Mouse (Mus musculus) midbrain, embryonic 13.5 days (tissue): Measurements from ENCODE around the gene Dennd1a. TPM values are rescaled to one million over a fixed set of nuclear protein-coding genes. Genes with fewer than 3 reads are reported as not detected.

ENCODE experiments used
- ATAC-seq: fragments of 200-750 bp; cut with Nextera tagmentation; 2 replicates; pipeline ENCODE4 v1.8.0; 2017; ENCODE audit warnings: mild to moderate bottlenecking, moderate TSS enrichment, moderate library complexity
- H3K27ac ChIP-seq: fragments of 300-500 bp; sonication (generic); 2 replicates; pipeline ENCODE4 v1.5.1; 2015; ENCODE audit warnings: inconsistent platforms, mild to moderate bottlenecking, moderate library complexity
- H3K27me3 ChIP-seq: fragments of 300-500 bp; sonication (generic); 2 replicates; pipeline ENCODE4 v1.6.1; 2015; ENCODE audit warnings: mild to moderate bottlenecking, inconsistent platforms
- H3K36me3 ChIP-seq: fragments of 300-500 bp; sonication (generic); 2 replicates; pipeline ENCODE4 v1.6.1; 2015; ENCODE audit warnings: mild to moderate bottlenecking, inconsistent platforms
- H3K4me1 ChIP-seq: fragments of 300-500 bp; sonication (generic); replicated peaks from 2 replicates; pipeline ENCODE4 v1.6.1; 2015; ENCODE audit warnings: inconsistent platforms
- H3K4me2 ChIP-seq: fragments of 300-500 bp; sonication (generic); replicated peaks from 2 replicates; pipeline ENCODE4 v1.6.1; 2015; ENCODE audit warnings: moderate library complexity, mild to moderate bottlenecking, inconsistent platforms
- H3K4me3 ChIP-seq: fragments of 300-500 bp; sonication (generic); replicated peaks from 2 replicates; pipeline ENCODE4 v1.5.1; 2015; ENCODE audit warnings: mild to moderate bottlenecking, inconsistent platforms
- H3K9ac ChIP-seq: fragments of 300-500 bp; sonication (generic); replicated peaks from 2 replicates; pipeline ENCODE4 v1.6.1; 2015; ENCODE audit warnings: mild to moderate bottlenecking, inconsistent platforms
- H3K9me3 ChIP-seq: fragments of 300-500 bp; sonication (generic); 2 replicates; pipeline ENCODE4 v1.6.1; 2016; ENCODE audit warnings: mild to moderate bottlenecking, inconsistent platforms
- WGBS: fragments of 180-500 bp; shearing (Covaris S2); methylation state at CpG from one replicate; pipeline ENCODE4 v1.1.7; 2015; 5-methylcytosine and 5-hydroxymethylcytosine counted together
- polyA plus RNA-seq: library from polyadenylated mRNA; unstranded; fragments of >200 nt; fragmentation: Nextera tagmentation; extraction: Ambion mirVana; gene quantifications from 2 replicates; pipeline ENCODE4 v1.2.1, GENCODE M21; 2015

Dennd1a gene
- polyA plus RNA-seq, 1 experiment from 2014 or later: 19.5 TPM

DNA sequence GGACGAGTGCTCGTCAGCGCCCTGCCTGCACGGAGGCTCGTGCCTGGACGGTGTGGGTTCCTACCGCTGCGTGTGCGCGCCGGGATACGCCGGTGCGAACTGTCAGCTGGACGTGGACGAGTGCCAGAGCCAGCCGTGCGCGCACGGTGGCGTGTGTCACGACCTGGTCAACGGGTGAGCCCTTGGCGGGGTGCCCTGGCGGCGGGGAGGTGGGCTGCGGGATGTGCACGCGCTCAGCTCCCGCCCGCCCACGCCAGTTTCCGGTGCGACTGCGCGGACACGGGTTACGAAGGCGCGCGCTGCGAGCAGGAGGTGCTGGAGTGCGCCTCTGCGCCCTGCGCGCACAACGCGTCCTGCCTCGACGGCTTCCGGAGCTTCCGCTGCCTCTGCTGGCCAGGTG is 500.7 kb downstream of the Dennd1a start:
- Histone ChIP-seq H3K4me3 (peak overlapping the region; percentile 15; the same call in 1 of the 2 replicates), H3K4me1 (peaks cover 22% of the 10 kb centered on the region), H3K36me3 (peaks cover 22% of the 10 kb centered on the region), H3K27ac (no peak overlapping the region), H3K9me3 (no peaks in the 10 kb centered on the region), H3K9ac (no peak overlapping the region), H3K4me2 (peak overlapping the region; percentile 29), H3K27me3 (0 out of 2 replicates have a peak, but pooled peaks cover 6% of the 10 kb centered on the region)
- WGBS: 54% methylated on average over 52 of the region's 52 CpGs
- ATAC-seq: no peak

GRCm38 (mm10) chr2:37784473-37784872 is 502.7 kb downstream of the Dennd1a start:
- H3K4me1 ChIP-seq: peaks cover 42% of the 10 kb centered on the region
- no peak overlapping the region for H3K4me2 ChIP-seq
- peaks cover 8% of the 10 kb centered on the region for H3K36me3 ChIP-seq
- no peak overlapping the region for H3K4me3 ChIP-seq
- WGBS: 82% methylated on average over 5 of the region's 5 CpGs
- no peaks in the 10 kb centered on the region for H3K9me3 ChIP-seq
- 0 out of 2 replicates have a peak, but pooled peaks cover 6% of the 10 kb centered on the region for H3K27me3 ChIP-seq
- no peak overlapping the region for H3K27ac ChIP-seq
- H3K9ac ChIP-seq: no peak overlapping the region
- no peak for ATAC-seq

DNA sequence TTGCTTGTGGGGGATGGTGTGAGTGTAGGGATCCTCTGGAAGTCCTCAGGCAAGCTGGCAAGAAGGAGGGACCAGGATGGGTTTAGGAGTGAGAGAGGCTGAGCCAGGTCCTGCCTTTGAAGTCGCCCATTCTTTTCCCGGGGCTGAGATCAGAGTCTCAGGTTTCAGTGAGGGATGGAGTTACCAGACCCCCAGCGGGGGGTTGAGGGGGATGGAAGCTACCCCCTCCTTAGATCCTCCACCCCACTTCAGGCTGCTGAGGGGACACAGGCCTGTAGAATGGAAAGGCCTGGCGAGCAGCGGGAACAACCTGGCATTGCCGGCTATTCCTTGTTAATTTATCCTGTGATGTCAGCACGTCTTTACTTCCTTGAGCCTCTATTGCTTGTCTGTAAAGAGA is 505.2 kb downstream of the Dennd1a start:
- H3K9me3 ChIP-seq: no peaks in the 10 kb centered on the region
- no peak overlapping the region for H3K4me3 ChIP-seq
- H3K27ac ChIP-seq: no peak overlapping the region
- peaks cover 8% of the 10 kb centered on the region for H3K36me3 ChIP-seq
- WGBS: 16% methylated on average over 7 of the region's 7 CpGs
- no peak overlapping the region for H3K4me2 ChIP-seq
- 0 out of 2 replicates have a peak, but pooled peaks cover 6% of the 10 kb centered on the region for H3K27me3 ChIP-seq
- H3K4me1 ChIP-seq: peaks cover 51% of the 10 kb centered on the region
- ATAC-seq: no peak
- H3K9ac ChIP-seq: no peak overlapping the region

- no peak overlapping the region for H3K4me2 ChIP-seq
- H3K27me3 ChIP-seq: 0 out of 2 replicates have a peak, but pooled peaks cover 5% of the 10 kb centered on the region
- H3K4me3 ChIP-seq: no peak overlapping the region
- H3K9ac ChIP-seq: no peak overlapping the region
- no peak for ATAC-seq
- no peak overlapping the region for H3K27ac ChIP-seq
- 27% methylated on average over 3 of the region's 3 CpGs for WGBS
- H3K4me1 ChIP-seq: peaks cover 57% of the 10 kb centered on the region
- H3K36me3 ChIP-seq: peaks cover 5% of the 10 kb centered on the region
- H3K9me3 ChIP-seq: no peaks in the 10 kb centered on the region
Observed at GRCm38 (mm10) chr2:37781421-37781820, 505.8 kb downstream of the Dennd1a start.

- Histone ChIP-seq H3K4me1 (peaks cover 66% of the 10 kb centered on the region), H3K36me3 (peaks cover 2% of the 10 kb centered on the region; the same call in 1 of the 2 replicates), H3K4me3 (peak overlapping the region; percentile 22), H3K9me3 (no peaks in the 10 kb centered on the region), H3K4me2 (peak overlapping the region; percentile 52), H3K27ac (peak overlapping the region; percentile 63), H3K27me3 (no peaks in the 10 kb centered on the region), H3K9ac (peak overlapping the region; percentile 37)
- 0 out of 2 replicates have a peak, but pooled peaks have one; percentile 8 for ATAC-seq
- WGBS: 2% methylated on average over 14 of the region's 14 CpGs
Observed at GRCm38 (mm10) chr2:37780270-37780929, 506.8 kb downstream of the Dennd1a start.

DNA sequence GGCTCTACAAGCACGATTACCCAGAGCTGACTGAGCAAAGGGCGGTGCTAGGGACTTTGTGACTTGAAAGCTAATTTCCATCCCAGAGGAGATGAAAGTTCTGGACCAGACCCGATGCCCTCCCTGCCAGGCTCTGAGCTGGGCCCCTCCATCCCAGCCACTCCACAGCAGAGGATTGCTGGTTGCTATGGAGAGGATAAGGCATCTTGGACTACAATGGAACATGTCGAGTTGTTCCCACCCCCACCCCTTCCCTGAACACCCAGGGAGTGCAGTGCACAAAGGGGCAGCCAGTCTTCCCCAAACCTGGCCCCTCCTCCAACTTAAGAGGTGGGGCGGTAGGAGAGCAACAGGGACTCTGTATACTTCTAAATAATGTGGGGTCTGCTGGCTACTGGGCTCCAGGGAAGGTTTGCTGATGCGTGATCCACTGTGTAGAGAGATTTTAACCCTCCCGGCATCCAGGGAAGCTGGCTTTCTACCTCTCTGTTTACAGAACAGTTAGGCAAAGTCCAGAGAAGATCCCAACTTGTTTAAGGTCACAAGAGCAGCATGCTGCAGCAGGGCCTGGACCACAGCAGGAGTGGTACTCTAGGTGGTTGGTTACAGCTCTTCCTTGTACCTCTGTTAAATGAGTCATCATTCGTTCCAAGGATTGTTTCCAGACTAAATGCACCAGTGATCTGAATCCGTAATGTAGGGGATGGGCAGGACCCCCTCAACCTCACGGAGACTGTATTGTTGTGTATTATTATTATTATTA is 509.1 kb downstream of the Dennd1a start:
- H3K27me3 ChIP-seq: no peaks in the 10 kb centered on the region
- ATAC-seq: peak; percentile 86

DNA sequence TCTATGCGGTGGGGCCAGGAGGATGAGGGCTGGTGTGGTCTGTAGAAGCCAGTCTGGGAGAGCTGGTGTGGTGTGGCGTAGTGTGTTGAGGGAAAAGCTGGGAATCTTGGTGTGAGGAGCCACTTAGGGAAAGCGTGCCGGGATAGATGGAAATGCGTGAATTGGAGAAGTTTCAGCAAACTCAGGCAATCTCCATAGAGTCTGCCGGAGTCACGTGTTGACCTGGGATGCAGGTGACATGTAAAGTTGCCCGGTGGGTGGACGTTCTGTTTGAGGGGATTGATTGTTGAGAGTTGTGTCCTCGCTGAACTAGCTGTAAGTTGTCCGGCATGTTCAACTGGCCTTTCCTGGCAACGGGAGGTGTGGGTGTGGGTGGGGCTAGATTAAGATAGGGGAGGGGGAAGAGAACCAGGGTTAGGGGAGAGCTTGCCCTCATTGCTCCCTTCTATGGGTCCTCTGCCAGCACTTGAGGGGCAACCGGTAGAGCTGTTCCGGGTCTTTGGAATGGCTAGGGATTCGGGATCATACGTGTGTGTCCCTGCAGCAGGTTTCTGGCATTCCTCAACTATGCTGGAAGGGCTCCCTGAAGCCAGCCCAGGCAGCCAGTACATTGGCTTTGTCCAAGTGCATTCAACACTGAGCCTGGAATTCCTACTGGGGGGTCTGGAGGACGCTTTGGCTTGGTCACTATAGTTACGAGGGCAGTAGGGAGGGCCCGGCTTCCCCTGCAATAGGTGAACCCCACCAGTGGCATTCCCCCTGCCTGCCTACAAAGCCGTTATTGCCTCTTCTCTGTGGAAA is 510.4 kb downstream of the Dennd1a start:
- Histone ChIP-seq H3K9me3 (no peaks in the 10 kb centered on the region), H3K27me3 (no peaks in the 10 kb centered on the region), H3K4me1 (peaks cover 60% of the 10 kb centered on the region), H3K4me3 (peak overlapping the region; percentile 48), H3K4me2 (peak overlapping the region; percentile 59), H3K27ac (peak overlapping the region; percentile 84), H3K9ac (peak overlapping the region; percentile 71), H3K36me3 (no peaks in the 10 kb centered on the region)
- ATAC-seq: 0 out of 2 replicates have a peak, but pooled peaks have one; percentile 3
- 1% methylated on average over 20 of the region's 20 CpGs for WGBS

More for the DNA sequence above, 509.1 kb downstream of the Dennd1a start:
- no peaks in the 10 kb centered on the region for H3K9me3 ChIP-seq
- 8% methylated on average over 10 of the region's 10 CpGs for WGBS
- peaks cover 66% of the 10 kb centered on the region for H3K4me1 ChIP-seq
- peak overlapping the region; percentile 48 for H3K4me3 ChIP-seq
- peak overlapping the region; percentile 71; the same call in 1 of the 2 replicates for H3K9ac ChIP-seq
- peak overlapping the region; percentile 84 for H3K27ac ChIP-seq
- no peaks in the 10 kb centered on the region for H3K36me3 ChIP-seq
- peak overlapping the region; percentile 59 for H3K4me2 ChIP-seq

- no peaks in the 10 kb centered on the region; the same call in 1 of the 2 replicates for H3K27me3 ChIP-seq
- peaks cover 58% of the 10 kb centered on the region for H3K4me1 ChIP-seq
- H3K36me3 ChIP-seq: no peaks in the 10 kb centered on the region
- H3K9ac ChIP-seq: peak within 1 kb of the TSS; percentile 71
- H3K9me3 ChIP-seq: no peaks in the 10 kb centered on the region
- H3K4me2 ChIP-seq: peak within 1 kb of the TSS; percentile 59
- WGBS: 1% methylated on average over 17 of the region's 18 CpGs
- H3K27ac ChIP-seq: peak within 1 kb of the TSS; percentile 84
- ATAC-seq: peak; percentile 15
- peak within 1 kb of the TSS; percentile 48 for H3K4me3 ChIP-seq
Observed at GRCm38 (mm10) chr2:37776016-37776415, 511.2 kb downstream of the Dennd1a start, which contains the start of gene Crb2. Gene Crb2, plus strand, starts transcription at chr2:37776249.

GRCm38 (mm10) chr2:37774571-37774970 is 512.6 kb downstream of the Dennd1a start:
- 5% methylated on average over 5 of the region's 5 CpGs for WGBS
- peaks cover 50% of the 10 kb centered on the region for H3K4me1 ChIP-seq
- no peak overlapping the region; the same call in 1 of the 2 replicates for H3K27ac ChIP-seq
- H3K36me3 ChIP-seq: no peaks in the 10 kb centered on the region
- no peaks in the 10 kb centered on the region for H3K9me3 ChIP-seq
- H3K4me3 ChIP-seq: no peak overlapping the region
- ATAC-seq: no peak
- H3K4me2 ChIP-seq: no peak overlapping the region
- peaks cover 4% of the 10 kb centered on the region; the same call in 1 of the 2 replicates for H3K27me3 ChIP-seq
- H3K9ac ChIP-seq: no peak overlapping the region

- 0% methylated on average over 18 of the region's 18 CpGs for WGBS
- Histone ChIP-seq H3K9me3 (no peaks in the 10 kb centered on the region), H3K27me3 (peaks cover 4% of the 10 kb centered on the region; the same call in 1 of the 2 replicates), H3K36me3 (no peaks in the 10 kb centered on the region), H3K4me1 (peaks cover 50% of the 10 kb centered on the region), H3K27ac (0 out of 2 replicates have a peak overlapping the region, but pooled peaks have one; percentile 57), H3K4me3 (peak overlapping the region; percentile 36), H3K9ac (0 out of 2 replicates have a peak overlapping the region, but pooled peaks have one; percentile 39), H3K4me2 (peak overlapping the region; percentile 50)
- peak; percentile 50 for ATAC-seq
Observed at GRCm38 (mm10) chr2:37771618-37772285, 515.4 kb downstream of the Dennd1a start.

GRCm38 (mm10) chr2:37769793-37770192 is 517.4 kb downstream of the Dennd1a start:
- Histone ChIP-seq H3K36me3 (no peaks in the 10 kb centered on the region), H3K27ac (no peak overlapping the region), H3K27me3 (peaks cover 4% of the 10 kb centered on the region; the same call in 1 of the 2 replicates), H3K4me3 (no peak overlapping the region), H3K9me3 (no peaks in the 10 kb centered on the region), H3K4me2 (no peak overlapping the region), H3K9ac (no peak overlapping the region), H3K4me1 (peaks cover 55% of the 10 kb centered on the region)
- ATAC-seq: no peak
- WGBS: 84% methylated on average over 8 of the region's 8 CpGs
